Mouse (Mus musculus) right cerebral cortex, postnatal 10 days (tissue): Measurements from ENCODE around the gene Cyp3a41a.
"Not testable (repeated sequence)": the region's sequence is repeated elsewhere in the genome, so short reads cannot be mapped to it uniquely, and the experiment has no call there.

Source experiments
- DNase-seq, 2 experiments: peaks; one replicate each; pipeline ENCODE4 v3.0.0; 2021; ENCODE audit warnings: low spot score in 2 of 2

Cyp3a41a gene

GRCm38 (mm10) chr5:145720036-145720435 is at the start of gene Cyp3a41a:
Cyp3a41a (minus strand) TSS chr5:145720136.
- DNase-seq: not testable (repeated sequence)

- not testable (repeated sequence) for DNase-seq
Measured at GRCm38 (mm10) chr5:145737512-145737911, 17.6 kb upstream of the Cyp3a41a start.

GRCm38 (mm10) chr5:145714296-145714695 is 5.6 kb downstream of the Cyp3a41a start:
- not testable (repeated sequence) for DNase-seq

- DNase-seq: not testable (repeated sequence)
Measured at GRCm38 (mm10) chr5:145707372-145707771, 12.6 kb downstream of the Cyp3a41a start.

GRCm38 (mm10) chr5:145662007-145662406 is 57.9 kb downstream of the Cyp3a41a start:
- no peak for DNase-seq

GRCm38 (mm10) chr5:145647779-145648178 is 72.2 kb downstream of the Cyp3a41a start:
- no peak for DNase-seq
